In the genomic region with DNA sequence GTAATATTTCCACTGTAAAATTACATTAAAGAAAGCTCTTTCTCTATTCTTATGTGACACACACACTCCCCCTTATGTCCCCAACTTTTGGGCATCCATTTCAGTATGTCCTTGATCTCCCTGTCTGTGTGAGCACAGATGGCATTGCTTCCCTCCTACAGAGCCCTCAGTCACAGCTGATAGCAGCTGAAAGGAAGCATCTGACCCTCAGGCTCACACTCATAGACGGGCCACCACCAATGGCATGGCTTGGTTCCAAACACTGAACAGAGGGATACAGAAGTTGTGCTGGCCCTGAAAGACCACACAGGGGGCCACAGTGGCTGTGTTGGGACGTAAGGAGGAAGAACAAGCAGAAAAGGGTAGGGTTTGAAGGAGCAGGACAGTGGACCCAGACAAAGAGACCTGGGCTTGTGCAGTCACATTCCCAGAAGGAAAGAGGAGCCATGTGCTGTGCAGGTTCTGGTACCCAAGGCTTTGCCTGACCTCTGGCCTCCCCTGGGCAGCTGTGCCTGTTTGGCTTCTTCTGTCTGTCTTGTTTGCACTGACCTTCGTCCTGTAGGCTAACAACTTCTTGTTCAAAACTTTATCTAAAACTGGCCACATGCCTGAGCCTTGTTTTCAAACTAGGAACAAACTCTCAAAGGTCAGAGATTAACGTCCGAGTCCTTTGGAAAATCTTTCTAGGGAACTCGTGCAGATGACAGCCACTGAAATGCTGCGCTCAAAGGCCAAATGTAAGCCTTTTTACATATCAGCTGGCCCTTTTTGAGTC, we compare ENCODE assay signal across 12 mouse cellular contexts.
DNase-seq lines count a peak whose midpoint lies in the region; ATAC-seq and TF ChIP-seq lines count a peak whose summit lies in the region.
"Had no signal": no experiment of that assay in that cellular context is flagged by ENCODE, and none has a peak within 500 bp of the region (broad histone marks: within the 10 kb centered on the region; RNA-seq: fewer than 3 reads in every experiment).

No protein-coding gene starts in this region.

- H3K4me1 ChIP-seq in heart, embryonic 15.5 days (replicated peaks): peaks cover 8% of the 10 kb centered on the region; the same call in 1 of the 2 replicates
- no peaks in the 10 kb centered on the region for H3K4me1 ChIP-seq in bone marrow, adult 2 months (ENCODE audit: control insufficient read depth, insufficient read depth, low read length)
- H3K4me1 ChIP-seq in kidney, postnatal 0 days (replicated peaks; ENCODE audit: insufficient read depth, low read length): no peaks in the 10 kb centered on the region
- H3K4me1 ChIP-seq: intestine, embryonic 15.5 days had no signal

- H3K36me3 ChIP-seq in heart, embryonic 15.5 days: no peaks in the 10 kb centered on the region
- H3K36me3 ChIP-seq in kidney, postnatal 0 days (ENCODE audit: insufficient read depth, low read length): no peaks in the 10 kb centered on the region
- H3K36me3 ChIP-seq: G1E; intestine, embryonic 15.5 days had no signal

- H3K4me2 ChIP-seq in heart, embryonic 15.5 days: no peak overlapping the region
- no peak overlapping the region for H3K4me2 ChIP-seq in kidney, postnatal 0 days (ENCODE audit: low read length)
- H3K4me2 ChIP-seq: intestine, embryonic 15.5 days had no signal

- intact Hi-C loops in heart, postnatal 25 days (cut with DNase I): no loop called here
- intact Hi-C loops in gastrocnemius, postnatal 14 days (cut with DNase I; ENCODE audit: low total_unique reads): no loop called here

- peak; percentile 43; the same call in 1 of the 2 replicates for ATAC-seq in heart, embryonic 15.5 days (replicated peaks; ENCODE audit: insufficient number of reproducible peaks, insufficient read depth, low FRiP score, low read depth)
- no peak for ATAC-seq in kidney, postnatal 0 days (replicated peaks; ENCODE audit: low FRiP score, low read depth)
- ATAC-seq: intestine, embryonic 15.5 days had no signal

- no peak for TF ChIP-seq CTCF in bone marrow, adult 2 months (IDR thresholded peaks at IDR 0.05; ENCODE audit: control insufficient read depth, insufficient read depth, low read length)
- TF ChIP-seq CTCF in kidney, postnatal 0 days (IDR thresholded peaks at IDR 0.05; ENCODE audit: low read depth): no peak

- H3K9me3 ChIP-seq in heart, embryonic 15.5 days (replicated peaks): no peaks in the 10 kb centered on the region
- H3K9me3 ChIP-seq in kidney, postnatal 0 days (replicated peaks; ENCODE audit: low read length): no peaks in the 10 kb centered on the region
- H3K9me3 ChIP-seq: G1E; intestine, embryonic 15.5 days had no signal

- peaks cover 14% of the 10 kb centered on the region for H3K27me3 ChIP-seq in heart, embryonic 15.5 days
- no peaks in the 10 kb centered on the region for H3K27me3 ChIP-seq in kidney, postnatal 0 days (ENCODE audit: insufficient read depth, low read length)
- H3K27me3 ChIP-seq: intestine, embryonic 15.5 days had no signal

- H3K4me3 ChIP-seq in heart, embryonic 15.5 days: no peak overlapping the region
- no peak overlapping the region for H3K4me3 ChIP-seq in bone marrow, adult 2 months (replicated peaks; ENCODE audit: control insufficient read depth, low read depth, low read length)
- H3K4me3 ChIP-seq in kidney, postnatal 0 days (replicated peaks; ENCODE audit: low read depth, low read length): no peak overlapping the region
- H3K4me3 ChIP-seq: heart, adult 2 months; intestine, embryonic 15.5 days had no signal

- no peak overlapping the region for H3K9ac ChIP-seq in heart, embryonic 15.5 days
- H3K9ac ChIP-seq in kidney, postnatal 0 days (ENCODE audit: low read depth, low read length): no peak overlapping the region
- H3K9ac ChIP-seq: intestine, embryonic 15.5 days had no signal

- no peak for TF ChIP-seq POLR2A in bone marrow, adult 2 months (IDR thresholded peaks at IDR 0.05; ENCODE audit: borderline replicate concordance, control insufficient read depth, low read depth, low read length)

- H3K27ac ChIP-seq in heart, embryonic 15.5 days: no peak overlapping the region
- H3K27ac ChIP-seq in bone marrow, adult 2 months (ENCODE audit: control insufficient read depth, insufficient read depth, low read depth, low read length, poor library complexity): peak overlapping the region; percentile 9; the same call in 1 of the 2 replicates
- no peak overlapping the region for H3K27ac ChIP-seq in kidney, postnatal 0 days
- H3K27ac ChIP-seq: heart, adult 2 months; intestine, embryonic 15.5 days had no signal

- peak; percentile 10 to 32 for DNase-seq in adrenal gland, adult (ENCODE audit: inconsistent age in 2 of 2, low spot score in 1 of 2)
- no peak for DNase-seq in adrenal gland, postnatal 25 days
- no peak for DNase-seq in heart, postnatal 25 days (ENCODE audit: low spot score)
- peak; percentile 73 for DNase-seq in kidney, postnatal 0 days (ENCODE audit: low spot score)
- no peak for DNase-seq in gastrocnemius, postnatal 14 days
- no peak for DNase-seq in retina, postnatal 1 day
- DNase-seq: midbrain, embryonic 14.5 days had no signal

- WGBS in heart, embryonic 15.5 days: 35% methylated on average over 7 of the region's 7 CpGs
- WGBS in bone marrow, adult 2 months: 67% methylated on average over 7 of the region's 7 CpGs
- 50% methylated on average over 7 of the region's 7 CpGs for WGBS in kidney, postnatal 0 days

Comparison
In these comparisons a context has a peak if more than half of its experiments do, and no peak if none do; other contexts are left out.
1. DNase-seq: peak in adrenal gland, adult (2 of 2) and kidney, postnatal 0 days (single experiment); none in adrenal gland, postnatal 25 days (single experiment), heart, postnatal 25 days (single experiment), gastrocnemius, postnatal 14 days (single experiment) and retina, postnatal 1 day (single experiment).